Mouse (Mus musculus) layer of hippocampus, adult 11-12 months (tissue): Measurements from ENCODE around the gene Cbl.

Experiments used
- DNase-seq: peaks from one replicate; pipeline ENCODE4 v3.0.0; 2022; ENCODE audit warnings: low spot score

Cbl gene

DNA sequence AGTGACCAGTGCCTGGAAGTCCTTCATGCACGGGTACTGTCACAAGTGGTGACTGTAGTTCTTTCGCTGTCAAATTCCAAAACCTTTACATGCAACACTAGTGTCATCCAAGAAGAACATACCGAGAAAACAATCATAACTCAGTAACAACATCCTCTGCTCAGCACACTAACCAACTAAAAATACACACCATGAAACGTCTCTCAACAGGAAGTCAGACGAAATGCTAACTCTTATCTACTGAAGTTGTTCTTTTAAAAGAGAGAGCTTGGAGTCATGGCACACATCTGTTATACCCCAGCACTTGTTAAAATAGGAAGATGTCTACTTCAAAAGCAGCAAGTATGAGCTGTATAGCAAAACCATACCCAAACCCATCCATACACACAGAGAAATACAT is 52.3 kb downstream of the Cbl start:
- DNase-seq: no peak

DNA sequence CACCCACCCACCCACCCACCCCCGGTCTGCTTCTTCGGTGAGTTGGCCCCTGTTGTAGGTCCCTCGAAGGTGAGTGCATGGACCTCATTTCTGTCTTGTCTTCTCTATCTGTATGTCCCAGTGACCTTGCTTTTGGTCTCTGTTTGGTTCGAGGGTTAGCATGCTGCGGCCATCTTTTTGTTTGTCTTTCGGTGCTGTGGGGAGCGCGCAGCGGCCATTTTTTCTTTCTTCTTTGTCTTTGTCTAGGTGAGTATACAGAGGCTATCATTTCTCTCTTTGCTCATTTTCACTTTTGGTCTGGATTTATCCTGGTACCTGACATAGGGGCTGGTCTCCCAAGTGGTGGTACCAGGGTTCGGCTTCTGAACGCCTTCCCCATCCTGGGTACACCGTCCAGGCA is 55.0 kb downstream of the Cbl start:
- DNase-seq: no peak

DNA sequence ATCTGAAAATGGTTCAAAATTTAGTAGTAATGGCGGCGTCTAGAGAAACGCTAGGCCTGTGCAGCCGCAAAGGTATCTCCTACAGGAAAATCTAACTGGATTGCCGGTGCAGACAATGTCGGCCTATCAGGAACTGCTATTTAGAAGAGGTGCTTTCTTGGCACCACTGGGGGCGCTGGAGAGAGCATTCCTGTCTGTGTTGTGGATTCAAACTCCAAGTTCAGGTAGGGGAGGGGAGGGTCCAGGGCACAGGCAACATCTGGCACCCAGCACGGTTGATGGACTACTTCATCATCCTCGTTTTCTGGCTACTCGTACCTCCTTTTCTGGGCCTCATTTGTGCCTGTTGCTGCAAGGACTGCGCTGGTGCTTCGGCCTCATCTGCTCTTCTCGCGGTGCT is 55.5 kb downstream of the Cbl start:
- no peak for DNase-seq

DNA sequence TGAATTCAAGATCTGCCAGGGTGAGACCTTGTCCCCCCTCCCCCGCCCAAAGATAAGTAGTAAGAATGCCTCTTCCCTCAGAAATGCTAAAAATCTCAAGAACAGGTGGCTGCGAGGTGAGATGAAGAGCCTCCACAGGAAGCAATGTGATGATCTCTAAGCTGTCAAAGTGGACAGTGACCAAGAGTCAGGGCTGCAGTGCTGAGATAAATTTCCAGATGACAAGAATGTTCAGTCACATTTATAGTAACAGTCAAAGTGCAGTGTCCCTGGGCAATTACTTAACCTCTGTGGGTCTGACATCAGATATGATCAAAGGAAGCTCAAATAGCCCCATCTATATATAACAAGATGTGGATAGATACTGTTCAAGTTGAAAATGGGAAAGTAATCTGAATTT is 56.4 kb downstream of the Cbl start:
- DNase-seq: no peak

DNA sequence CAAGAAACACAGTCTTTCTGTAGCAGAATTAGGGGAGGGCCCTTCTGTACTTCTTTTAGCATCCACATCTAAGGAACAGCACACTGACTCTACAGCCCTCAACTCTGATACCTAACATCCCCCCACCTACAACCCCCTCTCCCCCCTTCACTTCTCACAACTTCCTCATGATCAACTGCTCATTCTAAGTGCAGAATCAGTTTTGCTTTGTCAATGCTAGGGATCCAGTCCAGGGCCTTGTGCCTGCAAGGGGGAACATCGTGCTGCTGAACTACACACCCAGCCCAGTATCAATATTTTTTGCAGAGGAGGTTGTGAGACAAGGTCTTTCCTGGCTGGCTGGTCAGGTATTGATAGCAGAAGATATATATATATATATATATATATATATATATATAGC is 57.9 kb downstream of the Cbl start:
- DNase-seq: no peak

DNA sequence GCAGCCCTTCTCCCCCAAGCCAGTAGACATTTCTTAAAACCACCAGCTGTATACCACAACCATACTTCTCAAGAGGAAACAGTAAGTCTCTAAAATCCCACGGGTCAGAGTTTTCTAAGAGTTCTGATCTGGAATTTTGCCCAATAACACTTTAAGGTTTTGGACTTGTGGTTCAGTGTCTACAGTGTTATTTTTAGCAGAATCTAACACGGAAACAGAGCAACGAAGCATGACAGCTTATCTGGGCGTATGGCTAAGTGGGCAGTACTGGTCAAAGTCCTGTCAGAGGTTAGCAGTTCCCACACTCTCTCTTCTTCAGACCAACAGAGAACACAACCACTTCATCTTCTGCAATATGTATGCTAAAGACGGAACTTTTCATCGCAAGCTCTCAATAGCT is 58.3 kb downstream of the Cbl start:
- DNase-seq: no peak

DNA sequence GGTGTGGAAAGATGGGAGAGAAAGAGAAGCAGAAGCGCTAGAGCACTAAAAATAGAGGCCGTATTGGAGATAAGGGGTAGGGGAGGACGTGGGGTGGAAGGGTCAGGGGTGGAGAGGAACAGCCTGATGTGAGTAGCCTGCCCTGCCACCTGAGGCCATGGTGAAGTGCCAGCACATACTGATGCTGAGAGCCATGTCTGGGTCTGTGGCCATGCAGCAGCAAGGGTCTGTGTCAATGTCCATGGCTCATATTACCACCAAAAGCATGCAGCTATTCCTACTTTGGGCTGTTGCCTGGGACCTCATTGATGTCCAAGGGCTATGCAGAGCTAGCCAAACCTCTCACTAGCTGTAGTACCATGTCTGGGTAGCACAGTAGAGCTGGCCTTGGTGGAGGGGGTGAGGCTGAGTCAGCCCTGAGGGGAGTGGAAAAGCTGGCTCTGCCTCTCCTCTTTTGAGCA is 63.1 kb downstream of the Cbl start:
- DNase-seq: no peak

DNA sequence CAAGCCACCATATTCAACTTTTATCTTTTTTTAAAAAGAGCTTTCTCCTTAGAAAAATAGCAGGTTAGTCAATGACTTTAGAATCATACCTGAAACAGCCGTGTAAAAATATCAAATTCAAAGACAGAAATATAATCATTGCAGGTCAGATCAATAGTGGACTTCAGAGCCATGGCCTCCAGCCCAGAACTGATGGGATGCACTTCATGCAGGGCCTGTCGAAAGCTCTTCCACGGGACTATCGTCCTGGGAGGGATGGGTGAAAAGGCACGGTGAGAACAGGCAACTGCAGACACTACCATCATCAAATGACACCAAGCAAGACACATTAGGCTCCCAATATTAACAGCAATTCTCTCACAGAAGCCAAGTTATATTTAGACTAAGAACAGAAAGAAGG is 64.9 kb downstream of the Cbl start:
- no peak for DNase-seq

DNA sequence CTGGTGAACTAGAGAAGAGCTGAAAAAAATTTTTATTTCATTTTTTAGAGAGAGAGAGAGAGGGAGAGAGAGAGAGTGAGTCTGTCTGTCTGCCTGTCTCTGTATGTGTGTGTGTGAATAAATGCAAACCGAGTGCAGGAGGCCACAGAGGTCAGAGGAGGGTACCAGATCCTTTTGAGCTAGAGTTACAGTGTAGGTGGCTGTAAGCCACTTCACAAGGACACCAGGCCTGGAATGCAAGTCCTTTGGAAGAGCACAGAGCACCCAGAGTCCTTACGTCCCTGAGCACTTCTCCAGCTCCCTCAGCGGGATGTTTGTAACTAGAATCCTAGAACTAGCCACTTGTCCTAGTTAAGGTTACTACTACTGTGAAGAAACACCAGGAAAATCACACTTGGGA is 74.0 kb downstream of the Cbl start:
- DNase-seq: no peak

DNA sequence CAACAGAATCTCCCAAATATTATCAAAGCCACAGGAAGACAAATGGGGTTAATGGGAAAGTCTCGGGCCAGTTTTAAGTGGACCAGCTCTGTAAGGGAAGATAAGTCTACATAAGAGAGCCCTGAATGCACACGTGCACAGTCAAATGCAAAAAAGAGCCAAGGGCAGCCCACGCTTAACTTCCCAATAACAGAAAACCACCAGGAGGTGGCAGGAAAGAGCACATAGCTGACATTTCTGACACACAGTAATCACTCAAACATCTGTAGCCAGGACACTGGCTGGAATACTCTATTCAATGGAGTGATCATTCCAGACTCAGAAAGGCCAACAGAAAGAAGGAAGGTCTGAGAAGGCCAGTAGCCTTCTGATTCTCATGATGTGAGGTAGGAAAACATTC is 86.6 kb downstream of the Cbl start:
- DNase-seq: no peak

DNA sequence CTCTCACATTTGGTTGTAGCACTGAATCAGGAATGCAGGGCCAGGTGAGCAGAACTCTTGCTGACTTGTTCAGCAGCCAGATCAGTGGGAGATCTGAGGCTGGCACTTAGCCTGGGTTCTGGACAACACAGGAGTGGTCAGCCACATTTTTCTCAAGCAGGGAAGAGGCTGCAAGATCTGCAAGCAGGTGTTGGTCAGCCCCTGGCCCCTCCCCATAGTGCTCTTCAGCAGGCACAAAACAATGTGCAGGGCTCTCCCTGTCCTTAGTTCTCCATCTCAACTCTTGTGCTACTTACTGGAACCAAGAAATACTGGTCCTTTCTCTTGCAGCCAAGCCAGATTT is 89.2 kb downstream of the Cbl start:
- no peak for DNase-seq

DNA sequence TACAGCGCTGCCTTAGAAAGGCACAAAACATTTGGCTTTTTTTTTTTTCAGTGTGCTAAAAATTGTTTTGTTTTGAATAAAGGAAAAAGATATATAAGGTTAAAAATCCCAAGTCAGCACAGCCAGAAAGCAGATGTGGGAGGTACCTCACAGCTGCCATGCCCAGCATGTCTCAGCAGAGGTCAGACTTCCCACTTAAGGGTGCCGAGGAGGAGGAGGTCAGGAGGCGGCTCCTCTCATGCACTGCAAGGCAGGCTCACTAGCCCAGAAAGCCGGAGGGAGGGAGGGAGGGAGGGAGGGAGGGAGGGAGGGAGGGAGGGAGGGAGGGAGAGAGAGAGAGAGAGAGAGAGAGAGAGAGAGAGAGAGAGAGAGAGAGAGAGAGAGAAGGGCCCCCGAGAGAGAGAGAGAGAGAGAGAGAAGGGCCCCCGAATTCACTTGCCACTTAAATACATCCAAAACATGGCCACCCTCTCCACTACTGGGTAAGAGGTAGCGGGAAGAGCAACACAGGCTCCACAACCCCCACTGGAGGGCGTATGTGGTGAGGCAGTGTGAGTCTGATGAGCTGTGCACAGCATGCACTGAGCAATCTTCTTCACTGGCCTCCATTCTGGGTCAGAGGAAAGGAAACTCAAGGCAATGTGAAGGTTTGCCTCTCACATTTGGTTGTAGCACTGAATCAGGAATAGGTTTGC is 89.7 kb downstream of the Cbl start:
- no peak for DNase-seq

DNA sequence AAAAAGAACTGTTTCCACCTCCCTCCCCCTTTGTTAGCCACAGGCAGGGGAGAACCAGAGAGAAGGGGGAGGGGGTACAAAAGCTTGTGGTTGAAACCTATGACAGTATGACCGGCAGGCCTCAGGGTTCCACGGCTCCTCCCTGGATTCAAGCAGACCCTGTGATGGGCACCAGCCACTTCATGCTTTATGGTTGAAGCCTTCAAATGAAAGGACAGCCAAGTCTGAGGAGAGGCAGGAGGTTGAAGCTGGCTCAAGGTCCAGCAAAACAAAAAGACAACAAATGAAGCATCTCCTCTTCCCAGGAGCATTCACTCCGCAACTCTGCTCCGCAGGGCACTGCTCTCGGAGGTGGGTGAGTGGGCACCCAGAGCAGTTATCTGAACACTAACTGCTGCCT is 90.4 kb downstream of the Cbl start:
- DNase-seq: no peak

DNA sequence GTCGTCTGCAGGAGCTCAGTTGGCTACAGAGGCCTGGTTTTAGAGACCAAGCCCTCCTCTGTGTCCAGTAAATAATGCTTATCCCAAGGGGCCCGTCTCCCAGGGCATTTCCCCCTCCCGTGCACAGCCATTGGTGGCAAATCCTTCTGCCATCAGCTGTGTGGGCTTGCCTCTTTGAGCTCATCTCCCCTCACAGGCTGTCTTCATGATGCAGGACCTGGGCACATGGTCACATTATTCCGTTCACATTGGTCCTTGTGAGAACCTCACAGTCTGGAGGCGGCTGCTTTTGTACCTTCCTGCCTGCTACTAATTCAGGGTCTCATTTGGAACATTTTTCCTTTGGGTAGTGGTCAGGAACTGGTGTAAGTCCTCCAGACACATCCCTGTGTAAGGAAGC is 91.9 kb downstream of the Cbl start:
- no peak for DNase-seq

DNA sequence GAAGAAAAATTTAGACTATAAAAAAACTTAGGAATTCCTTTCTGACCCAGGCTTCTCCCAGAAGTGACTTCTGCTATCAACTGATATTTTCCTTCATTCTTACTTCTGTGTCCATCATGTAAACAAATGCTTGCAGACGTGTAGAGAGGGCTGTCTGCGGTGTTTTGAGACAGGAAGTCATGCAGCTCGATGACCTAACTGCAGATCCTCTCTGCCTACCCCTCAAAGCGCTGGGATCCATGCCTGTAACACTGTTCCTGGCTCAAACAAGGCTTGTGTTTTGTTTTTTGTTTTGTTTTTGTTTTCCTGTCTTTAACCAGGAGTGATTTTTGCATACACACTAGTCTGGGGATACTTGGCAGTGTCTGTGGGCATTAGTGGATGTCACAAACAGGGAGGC is 96.0 kb downstream of the Cbl start:
- DNase-seq: no peak

DNA sequence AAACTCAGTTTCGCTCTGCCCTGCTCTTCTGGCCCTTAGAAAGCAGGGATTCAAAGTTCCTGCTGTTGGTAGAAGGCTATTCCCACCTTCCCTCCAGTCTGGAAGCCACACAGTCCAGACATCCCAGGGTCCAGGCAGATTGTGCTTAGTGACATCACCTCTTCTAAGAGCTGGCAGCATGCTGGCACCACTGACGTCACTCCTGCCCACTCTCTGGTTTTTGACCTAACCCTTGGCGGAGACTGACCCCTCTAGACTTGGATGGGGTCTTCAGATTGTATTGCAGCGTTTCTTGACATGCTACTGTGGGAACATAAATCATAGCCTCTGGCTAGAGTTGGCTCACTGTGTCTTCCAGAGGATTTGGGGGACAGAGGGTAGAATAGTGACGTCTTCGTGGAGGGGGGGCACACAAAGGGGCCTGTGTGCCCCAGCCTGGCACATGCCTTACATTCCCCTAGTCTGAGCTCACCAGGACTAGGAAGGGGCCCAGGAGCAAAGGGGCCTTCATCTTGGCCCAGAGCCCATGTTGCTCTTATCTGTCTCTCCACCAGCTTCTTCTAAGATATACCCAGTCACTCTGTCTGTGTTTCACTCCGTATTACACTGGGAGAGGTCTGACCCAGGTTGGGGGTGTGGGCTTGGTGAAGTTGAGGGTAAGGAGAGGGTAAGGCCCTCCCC is 98.0 kb downstream of the Cbl start:
- DNase-seq: no peak

DNA sequence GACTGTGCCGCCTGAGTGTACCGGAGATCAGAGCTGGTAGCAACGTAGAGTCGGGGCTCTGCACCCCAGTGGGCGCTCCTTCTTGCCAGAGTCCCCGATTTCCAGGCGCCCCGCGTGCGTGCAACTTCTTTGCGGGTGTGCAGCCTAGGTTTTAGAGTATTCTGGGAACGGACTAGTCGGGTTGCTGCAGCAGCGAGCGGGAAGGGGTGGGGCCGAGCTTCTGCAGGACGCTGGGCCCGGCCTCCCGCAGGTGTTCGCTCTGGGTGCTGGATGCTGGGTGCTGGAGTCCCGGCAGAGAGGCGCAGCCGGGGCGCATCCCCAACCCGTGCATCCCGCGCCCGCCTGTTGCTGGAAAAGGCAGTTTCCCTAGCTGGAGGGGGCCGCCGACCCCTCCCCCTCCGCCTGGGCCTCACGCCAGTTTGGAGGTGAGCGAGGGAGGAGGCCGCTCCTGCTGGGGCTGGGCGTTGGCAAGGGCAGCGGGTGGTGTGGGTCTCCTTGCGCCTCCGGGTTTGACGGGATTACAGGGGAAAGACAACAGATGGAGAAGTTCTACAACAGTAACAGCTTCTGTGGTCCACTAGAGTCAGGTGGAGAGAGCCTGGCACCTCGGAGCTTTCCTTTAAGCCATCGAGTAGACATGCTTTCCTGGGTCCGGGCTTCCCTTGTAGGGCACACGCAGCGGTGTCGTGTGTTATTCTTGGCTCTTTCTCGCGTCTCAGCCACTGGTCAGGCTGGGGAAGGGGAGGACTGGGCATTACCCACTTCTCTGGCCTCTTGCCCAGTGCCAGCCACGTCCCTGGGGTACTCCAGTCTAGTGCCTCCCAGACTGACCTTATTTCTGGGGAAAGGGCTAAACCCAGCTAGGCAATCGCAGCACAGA is 98.8 kb downstream of the Cbl start:
- DNase-seq: no peak

DNA sequence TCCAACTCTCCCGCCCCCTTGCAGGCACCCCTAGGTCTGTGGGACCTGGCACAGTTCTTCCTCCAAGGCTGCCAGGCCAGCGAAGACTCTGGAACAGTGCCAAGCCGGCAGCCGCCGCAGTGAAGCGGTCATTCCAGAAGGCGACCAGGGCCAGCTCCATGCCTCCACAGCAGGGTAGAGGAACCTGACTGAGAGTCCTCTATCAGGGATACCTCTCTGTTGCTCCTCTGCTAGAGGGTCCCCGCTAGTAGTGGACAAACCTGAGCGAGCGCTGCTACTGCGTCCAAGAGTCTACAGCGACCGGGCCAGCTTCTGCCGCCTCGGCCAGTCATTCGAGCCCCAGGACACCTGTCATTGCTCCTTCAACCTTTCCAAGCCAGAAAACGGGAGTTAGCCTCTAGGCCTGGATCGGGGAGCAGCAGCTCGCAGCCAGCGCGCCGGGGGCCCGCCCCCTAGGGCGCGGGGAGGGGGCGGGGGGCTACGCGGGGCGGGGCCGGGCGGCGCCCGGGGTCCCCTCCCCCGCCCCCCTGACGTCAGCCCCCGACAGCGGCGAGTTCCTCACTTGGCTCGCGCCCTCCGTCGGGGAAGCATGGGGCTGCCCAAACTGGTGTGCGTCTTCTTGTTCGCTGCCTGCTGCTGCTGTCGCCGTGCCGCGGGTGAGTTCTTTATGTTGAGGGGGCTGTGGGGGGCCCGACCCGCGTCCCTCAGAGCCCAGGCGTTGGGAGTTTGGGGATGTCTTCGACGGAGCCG is 99.6 kb downstream of the Cbl start, which contains the start of gene Mcam:
TSS of gene Mcam (plus strand) at position 369 of the 750 bp plus-strand sequence.
- peak; percentile 56 for DNase-seq

DNA sequence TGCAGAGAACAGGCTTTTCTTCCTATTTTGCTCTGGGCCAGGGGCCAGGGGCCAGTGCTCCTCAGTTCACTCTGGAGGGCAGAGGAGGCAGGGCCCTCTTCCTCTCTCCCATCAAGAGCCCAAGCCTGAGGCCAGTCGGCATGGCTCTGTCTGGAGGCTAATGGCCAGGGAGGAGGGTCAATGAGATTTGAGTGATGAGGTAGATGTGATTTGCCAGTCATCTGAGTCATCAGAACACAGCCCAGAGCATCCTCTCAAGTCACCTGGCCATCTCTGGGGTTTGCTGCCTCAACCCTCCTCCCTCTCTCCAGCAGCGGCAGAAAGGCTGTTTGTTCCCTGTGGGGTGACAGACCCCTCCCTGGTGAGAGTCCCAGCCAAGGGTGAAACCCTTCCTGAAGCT is 100.6 kb downstream of the Cbl start:
- DNase-seq: no peak

DNA sequence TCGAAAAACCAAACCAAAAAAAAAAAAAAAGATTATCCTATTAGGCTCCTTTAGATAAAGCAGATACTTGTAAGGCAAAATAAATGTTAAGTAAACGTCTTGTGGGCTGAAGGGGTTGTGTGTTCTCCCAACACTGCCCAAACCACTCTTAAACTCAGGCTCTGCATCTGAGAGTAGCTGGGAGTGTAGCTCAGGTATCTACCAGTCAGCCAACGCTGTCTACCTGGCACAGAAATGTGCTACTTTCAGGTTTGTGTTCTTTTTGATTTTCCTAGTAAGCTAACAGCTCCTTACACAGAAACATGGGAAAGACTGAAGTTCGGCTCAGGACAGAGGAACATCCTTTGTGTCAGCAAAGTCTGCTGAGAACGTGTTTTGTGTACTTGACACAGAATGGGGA is 101.6 kb downstream of the Cbl start:
- no peak for DNase-seq

DNA sequence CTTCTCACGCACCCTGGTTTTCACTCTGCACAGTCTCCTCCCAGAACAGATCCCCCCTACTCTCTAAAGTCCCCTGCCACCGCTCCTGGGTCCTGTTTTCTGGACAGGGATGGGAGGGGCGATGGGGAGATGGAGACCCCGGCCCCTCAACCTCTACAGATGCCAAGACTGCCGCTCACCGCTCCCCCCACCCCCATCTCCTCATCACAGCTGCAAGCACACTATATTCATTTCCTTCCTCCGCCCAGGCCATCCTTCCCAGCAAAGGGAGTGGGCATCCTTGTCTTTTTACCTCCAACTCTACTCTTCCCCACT is 102.6 kb downstream of the Cbl start:
- no peak for DNase-seq

DNA sequence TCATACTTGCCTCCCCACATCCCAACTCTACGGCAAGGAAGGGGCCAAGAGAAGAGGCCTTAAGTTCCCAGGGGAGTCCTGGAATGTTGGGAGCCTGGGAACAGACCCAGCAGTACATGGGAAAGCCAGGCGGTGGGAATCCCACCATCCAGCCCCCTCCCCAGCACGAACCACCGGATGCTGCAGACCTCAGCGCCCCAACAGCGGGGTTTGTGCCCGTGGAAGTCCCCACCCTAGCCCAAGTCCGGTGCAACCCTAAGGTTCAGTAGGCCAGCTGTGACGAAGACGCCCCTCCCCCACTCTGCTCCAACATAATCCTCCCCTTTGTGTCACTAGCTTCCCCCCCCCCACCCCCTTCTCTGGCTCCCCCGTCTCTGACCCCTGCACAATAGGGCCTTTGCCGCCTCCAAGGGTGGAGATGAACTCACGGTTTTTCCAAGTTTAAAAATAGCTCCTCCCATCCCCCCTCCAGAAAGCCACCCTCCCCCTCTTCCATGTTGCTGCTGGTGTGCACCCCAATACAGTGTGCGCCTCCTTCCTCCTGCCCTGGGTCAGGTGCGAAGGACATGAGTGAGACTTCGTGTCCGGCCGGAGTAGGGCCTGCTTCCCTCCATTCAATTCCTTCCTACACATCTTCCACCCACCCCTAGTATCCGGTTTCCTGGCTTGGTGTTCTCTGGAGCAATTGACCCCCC is 103.1 kb downstream of the Cbl start:
- peak; percentile 74 for DNase-seq
